Mouse (Mus musculus) midbrain, postnatal 0 days (tissue): ENCODE measurements around the gene Cyp2g1. TPM values are rescaled to one million over a fixed set of nuclear protein-coding genes. Genes with fewer than 3 reads are reported as not detected.
"Not testable (repeated sequence)": the region's sequence is repeated elsewhere in the genome, so short reads cannot be mapped to it uniquely, and the experiment has no call there.

Source experiments
- ATAC-seq: fragments of 200-750 bp; cut with Nextera tagmentation; 2 replicates; pipeline ENCODE4 v1.8.0; 2017; ENCODE audit warnings: moderate number of reproducible peaks, mild to moderate bottlenecking, moderate TSS enrichment, moderate library complexity; ENCODE audit not compliant: low FRiP score
- DNase-seq: peaks from one replicate; pipeline ENCODE4 v3.0.0-alpha.2; 2015; ENCODE audit warnings: low spot score
- H3K27ac ChIP-seq: fragments of 300-500 bp; sonication (generic); 2 replicates; pipeline ENCODE4 v1.5.1; 2014; ENCODE audit warnings: low read depth, mild to moderate bottlenecking, low read length, mixed read lengths
- H3K27me3 ChIP-seq: fragments of 300-500 bp; sonication (generic); 2 replicates; pipeline ENCODE4 v1.6.1; 2014; ENCODE audit warnings: low read length, control low read depth, mixed read lengths; ENCODE audit not compliant: insufficient read depth
- H3K36me3 ChIP-seq: fragments of 300-500 bp; sonication (generic); 2 replicates; pipeline ENCODE4 v1.6.1; 2014; ENCODE audit warnings: low read length, control low read depth, mixed read lengths; ENCODE audit not compliant: insufficient read depth
- H3K4me1 ChIP-seq: fragments of 300-500 bp; sonication (generic); 2 replicates; pipeline ENCODE4 v1.6.1; 2014; ENCODE audit warnings: mild to moderate bottlenecking, control low read depth, antibody characterized with exemption, low read length, mixed read lengths; ENCODE audit not compliant: insufficient read depth
- H3K4me2 ChIP-seq: fragments of 300-500 bp; sonication (generic); 2 replicates; pipeline ENCODE4 v1.6.1; 2014; ENCODE audit warnings: low read depth, mild to moderate bottlenecking, low read length, mixed read lengths; ENCODE audit not compliant: poor library complexity, severe bottlenecking
- H3K4me3 ChIP-seq: fragments of 300-500 bp; sonication (generic); 2 replicates; pipeline ENCODE4 v1.5.1; 2014; ENCODE audit warnings: low read depth, mild to moderate bottlenecking, low read length, moderate library complexity
- H3K9ac ChIP-seq: fragments of 300-500 bp; sonication (generic); replicated peaks from 2 replicates; pipeline ENCODE4 v1.6.1; 2014; ENCODE audit warnings: mild to moderate bottlenecking, low read length, moderate library complexity, mixed read lengths; ENCODE audit not compliant: poor library complexity, severe bottlenecking
- H3K9me3 ChIP-seq: fragments of 300-500 bp; sonication (generic); 2 replicates; pipeline ENCODE4 v1.6.1; 2016; ENCODE audit warnings: low read length, control low read depth
- CTCF ChIP-seq: IDR thresholded peaks from 2 replicates; pipeline ENCODE4 v1.5.1; 2016; ENCODE audit warnings: antibody characterized with exemption, mild to moderate bottlenecking
- WGBS: fragments of 180-500 bp; shearing (Covaris S2); extraction: QIAGEN DNeasy Blood & Tissue Kit; methylation state at CpG from one replicate; pipeline ENCODE4 v1.1.7; 2014; 5-methylcytosine and 5-hydroxymethylcytosine counted together
- polyA plus RNA-seq: library from polyadenylated mRNA; unstranded; fragments of >200 nt; fragmentation: Nextera tagmentation; extraction: Ambion mirVana; gene quantifications from 2 replicates; pipeline ENCODE4 v1.2.1, GENCODE M21; 2015
- total RNA-seq: library from RNA; depleted of rRNA; stranded (reverse); fragments of >200 nt; gene quantifications from 2 replicates; pipeline ENCODE4 v1.2.3, GENCODE M21; 2014

The Cyp2g1 gene
- total and polyA plus RNA-seq, 2 experiments from 2014 or later = 0.12 to 0.16 TPM

DNA sequence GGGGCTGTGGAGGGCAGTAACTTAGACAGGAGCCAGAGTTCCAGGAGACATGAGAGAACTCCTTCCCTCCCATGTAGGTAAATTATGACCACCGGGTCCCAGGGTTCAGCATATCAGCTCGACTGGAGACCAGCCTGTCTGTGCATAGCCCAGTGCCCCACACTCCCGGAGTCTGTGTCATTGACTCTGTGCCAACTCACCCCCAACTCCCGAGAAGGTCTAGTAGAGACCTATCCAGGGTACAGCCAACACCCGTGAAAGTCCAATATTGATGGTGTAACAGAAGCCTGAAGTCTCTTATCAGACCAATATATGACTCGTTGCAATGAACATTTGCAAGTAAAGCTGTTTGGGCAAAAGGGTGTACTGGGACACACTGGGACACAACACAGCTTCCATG, 18.7 kb upstream of the Cyp2g1 start:
- no peak for ATAC-seq
- Histone ChIP-seq H3K4me2 (no peak overlapping the region), H3K36me3 (no peaks in the 10 kb centered on the region), H3K27ac (no peak overlapping the region), H3K27me3 (no peaks in the 10 kb centered on the region), H3K9me3 (no peaks in the 10 kb centered on the region; the same call in 1 of the 2 replicates), H3K4me1 (no peaks in the 10 kb centered on the region), H3K9ac (no peak overlapping the region), H3K4me3 (no peak overlapping the region)
- TF ChIP-seq CTCF = no peak
- WGBS = 80% methylated on average over 6 of the region's 6 CpGs
- DNase-seq = no peak

DNA sequence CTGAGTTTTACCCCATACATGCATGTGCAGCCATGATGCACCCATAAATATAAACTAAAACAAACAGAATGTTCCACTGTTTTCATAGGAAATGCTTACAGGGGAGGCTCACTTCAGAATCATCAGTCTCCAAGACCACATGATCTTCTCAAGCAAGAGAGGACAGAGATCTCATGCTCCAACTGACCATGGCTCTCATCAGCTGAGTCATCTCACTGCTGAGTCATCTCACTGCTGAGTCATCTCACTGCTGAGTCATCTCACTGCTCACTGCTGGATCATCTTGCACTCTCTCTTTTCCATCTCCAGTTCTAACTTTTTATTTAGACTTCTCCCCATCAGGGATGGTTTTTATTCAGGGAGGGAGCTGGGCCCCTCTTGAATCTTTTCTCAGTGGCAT, 8.6 kb upstream of the Cyp2g1 start:
- no peak overlapping the region for H3K4me3 ChIP-seq
- no peak for ATAC-seq
- no peak overlapping the region for H3K9ac ChIP-seq
- H3K9me3 ChIP-seq = no peaks in the 10 kb centered on the region; the same call in 1 of the 2 replicates
- no peak overlapping the region for H3K27ac ChIP-seq
- no peak for TF ChIP-seq CTCF
- H3K27me3 ChIP-seq = no peaks in the 10 kb centered on the region
- H3K4me2 ChIP-seq = no peak overlapping the region
- no peaks in the 10 kb centered on the region for H3K4me1 ChIP-seq
- DNase-seq = no peak
- no peaks in the 10 kb centered on the region for H3K36me3 ChIP-seq

DNA sequence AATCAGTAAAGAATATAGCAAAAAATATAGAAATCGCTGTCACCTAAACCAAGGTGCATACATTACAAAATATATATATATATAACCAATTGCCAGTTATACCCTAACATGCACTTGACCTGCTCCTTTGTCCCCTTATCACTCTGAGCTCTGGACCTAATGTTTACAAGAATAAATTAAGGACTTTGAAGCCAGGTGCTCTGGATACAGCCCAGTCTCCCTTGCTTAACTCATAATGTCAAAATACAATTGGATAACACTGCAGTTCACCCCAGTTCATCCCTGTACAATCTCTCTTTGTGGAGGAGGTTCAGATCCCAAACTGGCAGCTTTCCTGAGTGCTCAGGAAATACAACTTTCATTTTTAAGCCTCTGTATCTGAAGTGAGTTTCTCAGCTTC, 7.7 kb upstream of the Cyp2g1 start:
- Histone ChIP-seq H3K36me3 (no peaks in the 10 kb centered on the region), H3K27me3 (no peaks in the 10 kb centered on the region), H3K4me2 (no peak overlapping the region), H3K9me3 (no peaks in the 10 kb centered on the region), H3K9ac (no peak overlapping the region), H3K4me1 (no peaks in the 10 kb centered on the region), H3K27ac (no peak overlapping the region), H3K4me3 (no peak overlapping the region)
- 100% methylated on average over 1 of the region's 1 CpGs for WGBS
- DNase-seq (no peak), ATAC-seq (no peak)
- TF ChIP-seq CTCF = no peak

DNA sequence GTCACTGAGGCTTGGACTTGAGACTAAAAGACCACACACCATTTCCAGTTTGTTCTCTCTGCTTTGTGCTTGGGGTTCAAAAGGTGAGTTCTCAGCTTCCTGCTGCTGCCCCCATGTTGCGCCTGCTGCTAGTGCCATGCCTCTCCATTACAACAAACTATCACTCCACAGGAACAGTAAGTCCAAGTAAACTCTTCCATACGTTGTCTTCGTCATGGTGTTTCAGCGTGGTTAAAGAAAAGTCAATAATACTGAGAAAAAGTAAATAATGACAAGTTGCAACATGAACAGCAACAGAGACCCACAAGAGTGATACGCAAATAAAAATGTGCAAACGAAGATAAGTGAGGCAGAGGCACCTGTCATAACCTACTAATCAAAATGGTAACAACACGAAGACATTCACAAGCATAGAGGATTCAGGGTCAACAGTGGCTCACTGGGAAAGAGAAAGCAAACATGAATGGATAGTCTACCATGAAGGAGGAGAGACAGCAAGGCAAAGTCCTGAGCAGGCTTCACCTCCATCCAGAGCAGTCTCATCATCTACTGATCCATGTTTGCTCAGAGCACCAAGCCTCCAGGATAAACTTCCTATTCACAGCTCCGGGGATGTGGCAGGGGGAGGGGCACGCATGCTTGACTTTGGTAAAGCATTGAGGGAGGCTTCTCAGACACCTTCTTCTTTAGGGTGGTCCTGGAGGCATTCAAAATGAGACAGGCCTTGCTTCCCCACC, 23.0 kb downstream of the Cyp2g1 start:
- WGBS = 83% methylated on average over 9 of the region's 9 CpGs
- not testable (repeated sequence) for H3K4me3 ChIP-seq, H3K27me3 ChIP-seq, H3K4me2 ChIP-seq, DNase-seq, H3K36me3 ChIP-seq, ATAC-seq, H3K4me1 ChIP-seq, H3K9ac ChIP-seq, H3K9me3 ChIP-seq, H3K27ac ChIP-seq

DNA sequence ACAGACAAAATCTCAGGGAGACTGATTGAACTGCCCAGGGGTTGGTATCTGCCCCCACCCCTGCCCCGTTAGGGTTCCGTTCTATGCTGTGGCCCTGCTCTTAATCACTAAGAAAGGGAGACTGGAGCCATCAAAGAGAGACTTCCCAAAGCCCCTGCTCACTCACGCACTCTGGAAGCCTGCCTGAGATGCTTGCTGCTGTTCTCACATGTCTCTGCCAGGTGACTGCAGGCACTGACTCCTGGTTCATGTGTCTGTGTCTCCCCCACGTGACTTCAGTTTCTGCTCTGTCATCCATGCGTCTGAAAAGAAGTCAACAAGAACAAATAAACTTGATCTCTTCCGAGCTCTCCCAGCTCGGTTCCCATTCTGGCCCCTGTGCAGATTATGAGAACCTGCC, 24.0 kb downstream of the Cyp2g1 start:
- WGBS = 79% methylated on average over 6 of the region's 7 CpGs
- not testable (repeated sequence) for ATAC-seq, DNase-seq

DNA sequence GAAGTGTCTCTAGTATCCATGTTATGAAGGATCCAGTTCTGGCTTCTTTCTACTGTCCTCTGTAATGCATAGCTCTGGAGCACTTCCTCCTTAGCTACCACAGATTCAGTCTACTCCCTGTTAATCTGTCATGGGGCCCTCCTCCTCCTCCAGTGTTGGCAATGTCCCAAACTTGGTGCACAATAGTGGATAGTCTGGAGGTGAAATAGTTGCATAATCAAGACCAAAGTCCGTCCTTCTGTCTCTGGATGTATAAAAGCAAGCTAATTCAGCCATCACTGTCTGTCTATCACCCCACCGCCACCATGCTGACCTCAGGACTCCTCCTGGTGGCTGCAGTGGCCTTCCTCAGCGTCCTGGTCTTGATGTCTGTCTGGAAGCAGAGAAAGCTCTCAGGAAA, 26.4 kb downstream of the Cyp2g1 start, which contains the start of gene Cyp2a5:
TSS of gene Cyp2a5 (plus strand) at position 247 of the 400 bp plus-strand sequence.
- H3K4me2 ChIP-seq = peak within 1 kb of the TSS; percentile 33; the same call in 1 of the 2 replicates
- not testable (repeated sequence) for H3K36me3 ChIP-seq, H3K27ac ChIP-seq, H3K9ac ChIP-seq, ATAC-seq, H3K27me3 ChIP-seq, H3K9me3 ChIP-seq, H3K4me3 ChIP-seq, DNase-seq, H3K4me1 ChIP-seq
- WGBS = 65% methylated on average over 3 of the region's 3 CpGs

More for the DNA sequence above, 24.0 kb downstream of the Cyp2g1 start:
- H3K4me1 ChIP-seq, H3K4me2 ChIP-seq, H3K27me3 ChIP-seq, H3K9ac ChIP-seq, H3K27ac ChIP-seq, H3K36me3 ChIP-seq, H3K9me3 ChIP-seq, H3K4me3 ChIP-seq: not testable (repeated sequence)

DNA sequence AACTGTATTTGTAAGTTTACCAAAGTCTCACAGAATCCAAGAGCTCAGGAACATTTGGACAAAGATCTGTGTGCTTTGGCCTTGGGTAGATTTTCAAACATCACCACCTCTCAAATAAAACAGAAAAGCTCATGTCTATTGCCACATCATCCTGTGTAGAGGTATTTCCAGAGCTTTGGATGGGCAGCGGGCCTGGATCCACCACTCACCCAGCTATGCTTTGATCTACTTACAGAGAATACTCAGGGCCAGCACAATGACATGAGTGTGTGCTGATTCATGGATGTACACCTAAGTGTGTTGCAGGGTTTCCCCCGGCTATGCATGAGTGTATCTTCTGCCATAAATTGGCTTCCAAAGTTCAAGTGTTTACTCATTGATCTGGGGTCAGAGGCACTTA, 34.7 kb downstream of the Cyp2g1 start:
- not testable (repeated sequence) for H3K4me3 ChIP-seq, H3K27me3 ChIP-seq, H3K4me2 ChIP-seq, DNase-seq, ATAC-seq, H3K4me1 ChIP-seq, H3K27ac ChIP-seq, H3K9me3 ChIP-seq, H3K9ac ChIP-seq, H3K36me3 ChIP-seq
- 90% methylated on average over 2 of the region's 2 CpGs for WGBS

DNA sequence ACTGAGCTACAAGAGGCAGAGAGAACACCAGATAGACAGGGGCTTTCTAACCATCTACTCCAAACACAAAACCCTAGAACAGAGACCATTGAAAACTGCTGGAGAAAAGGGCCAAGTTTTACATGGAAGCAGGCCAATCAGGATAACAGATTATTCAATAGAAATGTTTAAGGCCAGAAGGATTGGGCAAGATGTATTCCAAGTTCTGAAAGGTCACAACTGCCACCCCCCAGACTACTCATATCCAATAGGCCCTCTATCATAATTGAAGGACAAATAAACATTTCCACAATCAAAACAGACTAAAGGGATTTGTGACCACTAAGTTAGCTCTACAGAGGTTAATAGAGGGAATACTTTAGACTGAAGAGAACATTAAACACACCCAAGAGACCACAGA, 41.4 kb downstream of the Cyp2g1 start:
- not testable (repeated sequence) for H3K27me3 ChIP-seq, H3K9ac ChIP-seq, H3K9me3 ChIP-seq, H3K4me1 ChIP-seq, DNase-seq, H3K4me2 ChIP-seq, H3K36me3 ChIP-seq, ATAC-seq, H3K4me3 ChIP-seq, H3K27ac ChIP-seq
